Mouse (Mus musculus) heart, adult 2 months (tissue): ENCODE results near the gene Gstt2. TPM values are rescaled to one million over a fixed set of nuclear protein-coding genes. Genes with fewer than 3 reads are reported as not detected.
A peak's percentile ranks its signal among the peaks of the same experiment; 100 is the strongest.
"Not testable (repeated sequence)": the region's sequence is repeated elsewhere in the genome, so short reads cannot be mapped to it uniquely, and the experiment has no call there.

Experiments
- DNase-seq, 2 experiments: peaks; one replicate each; pipeline ENCODE4 v3.0.0; 2021
- H3K27ac ChIP-seq: fragments of 200-600 bp; 2 replicates; pipeline ENCODE4 v1.8.1; 2022
- H3K27me3 ChIP-seq: fragments of 200-500 bp; 2 replicates; pipeline ENCODE4 v1.6.1; 2012; ENCODE audit warnings: mild to moderate bottlenecking, low read length, inconsistent platforms, mixed read lengths; ENCODE audit not compliant: control insufficient read depth, insufficient read depth
- H3K36me3 ChIP-seq: fragments of 200-500 bp; 2 replicates; pipeline ENCODE4 v1.6.1; 2012; ENCODE audit warnings: low read length, inconsistent platforms; ENCODE audit not compliant: control insufficient read depth, insufficient read depth
- H3K4me1 ChIP-seq: fragments of 200-500 bp; 2 replicates; pipeline ENCODE4 v1.6.1; 2011; ENCODE audit warnings: low read length; ENCODE audit not compliant: control insufficient read depth, insufficient read depth
- H3K4me3 ChIP-seq: fragments of 200-600 bp; 2 replicates; pipeline ENCODE4 v1.8.1; 2022
- H3K79me2 ChIP-seq: fragments of 200-500 bp; replicated peaks from 2 replicates; pipeline ENCODE4 v1.6.1; 2012; ENCODE audit warnings: mild to moderate bottlenecking, inconsistent platforms, low read length, moderate library complexity, mixed read lengths; ENCODE audit not compliant: control insufficient read depth, insufficient read depth
- H3K9ac ChIP-seq: fragments of 200-500 bp; 2 replicates; pipeline ENCODE4 v1.6.1; 2012; ENCODE audit warnings: low read depth, mild to moderate bottlenecking, control low read depth, inconsistent platforms, low read length, mixed read lengths
- CTCF ChIP-seq: fragments of 200-600 bp; IDR thresholded peaks from 2 replicates; pipeline ENCODE4 v1.8.1; 2022; ENCODE audit warnings: antibody characterized with exemption, mild to moderate bottlenecking, moderate library complexity
- EP300 ChIP-seq: fragments of 200-500 bp; IDR thresholded peaks from 2 replicates; pipeline ENCODE4 v1.6.1; 2011; ENCODE audit warnings: low read depth, low read length, control low read depth; ENCODE audit not compliant: insufficient read depth
- POLR2A ChIP-seq: fragments of 200-500 bp; IDR thresholded peaks from 2 replicates; pipeline ENCODE4 v1.6.1; 2011; ENCODE audit warnings: mild to moderate bottlenecking, low read depth, low read length, control low read depth; ENCODE audit not compliant: insufficient read depth
- WGBS: fragments of 180-500 bp; shearing (Covaris S2); methylation state at CpG from one replicate; pipeline ENCODE4 v1.1.7; 2018; 5-methylcytosine and 5-hydroxymethylcytosine counted together
- intact Hi-C: fragments of 180-260 bp; cut with DNase I; formaldehyde crosslinking; loops from one replicate; pipeline ENCODE4 v1.15.1; 2025
- polyA plus RNA-seq: library from polyadenylated mRNA; depleted of rRNA; stranded (reverse); fragments of >200 nt; gene quantifications from 2 replicates; pipeline ENCODE4 v1.2.3, GENCODE M21; 2012
- total RNA-seq, 2 experiments: library from RNA; stranded (reverse); gene quantifications; 2 replicates each; pipeline ENCODE4 v1.2.3; 2021

Gstt2 gene
- total and polyA plus RNA-seq, 3 experiments, result 8.0 to 69.1 (median 12.8) TPM

GRCm38 (mm10) chr10:75844800-75845199, 7.6 kb upstream of the Gstt2 start:
- no peak for DNase-seq
- Histone ChIP-seq H3K4me3 (no peak overlapping the region), H3K27me3 (no peaks in the 10 kb centered on the region), H3K36me3 (no peaks in the 10 kb centered on the region), H3K79me2 (no peaks in the 10 kb centered on the region), H3K27ac (peak overlapping the region; percentile 79), H3K4me1 (peaks cover 7% of the 10 kb centered on the region), H3K9ac (no peak overlapping the region)
- WGBS, result 11% methylated on average over 1 of the region's 1 CpGs
- intact Hi-C loops, result no loop called here
- TF ChIP-seq CTCF (peak; percentile 49), POLR2A (no peak), EP300 (peak; percentile 69; the same call in 1 of the 2 replicates)

- 78% methylated on average over 6 of the region's 6 CpGs for WGBS
- H3K79me2 ChIP-seq, H3K4me3 ChIP-seq, DNase-seq, intact Hi-C loops, H3K36me3 ChIP-seq, H3K4me1 ChIP-seq, H3K9ac ChIP-seq, H3K27me3 ChIP-seq: not testable (repeated sequence)
- H3K27ac ChIP-seq, result peak overlapping the region; percentile 79
Observed at GRCm38 (mm10) chr10:75843898-75844297, 6.7 kb upstream of the Gstt2 start.

GRCm38 (mm10) chr10:75839092-75839491, 1.9 kb upstream of the Gstt2 start:
- no peak for DNase-seq
- Histone ChIP-seq H3K79me2 (no peaks in the 10 kb centered on the region), H3K9ac (no peak overlapping the region), H3K27me3 (no peaks in the 10 kb centered on the region), H3K36me3 (no peaks in the 10 kb centered on the region), H3K4me3 (no peak overlapping the region), H3K27ac (no peak overlapping the region), H3K4me1 (peaks cover 2% of the 10 kb centered on the region)
- WGBS, result 89% methylated on average over 10 of the region's 10 CpGs
- TF ChIP-seq EP300, result no peak
- no peak for TF ChIP-seq CTCF
- no peak for TF ChIP-seq POLR2A
- intact Hi-C loops, result no loop called here

GRCm38 (mm10) chr10:75835761-75836531, 1.3 kb downstream of the Gstt2 start:
- H3K4me1 ChIP-seq, result peaks cover 2% of the 10 kb centered on the region
- H3K27ac ChIP-seq, result peak overlapping the region; percentile 81
- H3K9ac ChIP-seq, result peak overlapping the region; percentile 27; the same call in 1 of the 2 replicates
- H3K79me2 ChIP-seq, result no peaks in the 10 kb centered on the region
- H3K27me3 ChIP-seq, result no peaks in the 10 kb centered on the region
- no peak overlapping the region for H3K4me3 ChIP-seq
- WGBS, result 21% methylated on average over 10 of the region's 10 CpGs
- no peak for DNase-seq
- no peaks in the 10 kb centered on the region for H3K36me3 ChIP-seq
- no peak for TF ChIP-seq EP300
- intact Hi-C loops, result loop anchor here (2.0 kb wide), 1 partner anchor 17 kb away; no protein-coding TSS in a partner anchor

- Histone ChIP-seq H3K9ac (peak overlapping the region; percentile 32; the same call in 1 of the 2 replicates), H3K36me3 (no peaks in the 10 kb centered on the region), H3K27me3 (no peaks in the 10 kb centered on the region), H3K4me1 (peaks cover 2% of the 10 kb centered on the region), H3K79me2 (no peaks in the 10 kb centered on the region), H3K4me3 (peak overlapping the region; percentile 48), H3K27ac (peak overlapping the region; percentile 81)
- WGBS, result under 1% methylated on average over 10 of the region's 10 CpGs
- no peak for TF ChIP-seq CTCF
- peak; percentile 88 for TF ChIP-seq EP300
- TF ChIP-seq POLR2A, result peak; percentile 95
- peak; percentile 74 to 79 for DNase-seq
- intact Hi-C loops, result loop anchor here (2.0 kb wide), 1 partner anchor 17 kb away; no protein-coding TSS in a partner anchor
Observed at GRCm38 (mm10) chr10:75835307-75835706, 1.9 kb downstream of the Gstt2 start.

GRCm38 (mm10) chr10:75834721-75835120, 2.5 kb downstream of the Gstt2 start:
- no peaks in the 10 kb centered on the region for H3K79me2 ChIP-seq
- 14% methylated on average over 9 of the region's 9 CpGs for WGBS
- peak overlapping the region; percentile 57 for H3K9ac ChIP-seq
- peak overlapping the region; percentile 48 for H3K4me3 ChIP-seq
- no peaks in the 10 kb centered on the region for H3K27me3 ChIP-seq
- DNase-seq, result no peak
- no peaks in the 10 kb centered on the region for H3K36me3 ChIP-seq
- intact Hi-C loops, result loop anchor here (2.0 to 5.0 kb wide), 2 partner anchors 18 to 52 kb away; partner anchors contain the start of genes Gm20441 and Gstt3
- H3K4me1 ChIP-seq, result peaks cover 2% of the 10 kb centered on the region
- TF ChIP-seq EP300, result no peak
- TF ChIP-seq POLR2A, result no peak
- TF ChIP-seq CTCF, result no peak
- H3K27ac ChIP-seq, result peak overlapping the region; percentile 81
